Mouse (Mus musculus): ENCODE results near the gene Zfp62. TPM values are rescaled to one million over a fixed set of nuclear protein-coding genes. Genes with fewer than 3 reads are reported as not detected.
A peak's percentile ranks its signal among the peaks of the same experiment; 100 is the strongest.

Gene Zfp62
- total and polyA plus RNA-seq, 2 experiments from 2014 or later: 25.5 to 59.5 TPM

- no peak overlapping the region for H3K27ac ChIP-seq (ENCODE audit: low read depth, low read length)
- no peaks in the 10 kb centered on the region for H3K9me3 ChIP-seq (ENCODE audit: low read length)
- no peak for TF ChIP-seq CTCF (IDR thresholded peaks at IDR 0.05; ENCODE audit: low read depth)
- peaks cover 23% of the 10 kb centered on the region for H3K4me1 ChIP-seq (ENCODE audit: insufficient read depth)
- ATAC-seq: no peak
- no peak overlapping the region for H3K4me2 ChIP-seq (ENCODE audit: low read depth)
- no peaks in the 10 kb centered on the region for H3K27me3 ChIP-seq (ENCODE audit: insufficient read depth, low read length)
- H3K9ac ChIP-seq: no peak overlapping the region
- H3K36me3 ChIP-seq (ENCODE audit: insufficient read depth): peaks cover 3% of the 10 kb centered on the region
- 68% methylated on average over 6 of the region's 6 CpGs for WGBS
- H3K4me3 ChIP-seq (ENCODE audit: low read depth, low read length): no peak overlapping the region
- no peak for DNase-seq
Observed at GRCm38 (mm10) chr11:49248974-49249700, 46.0 kb downstream of the Zfp62 start.

- Histone ChIP-seq H3K36me3 (ENCODE audit: insufficient read depth) (peaks cover 3% of the 10 kb centered on the region), H3K4me3 (ENCODE audit: low read depth, low read length) (peak overlapping the region; percentile 61), H3K9me3 (ENCODE audit: low read length) (no peaks in the 10 kb centered on the region), H3K4me2 (ENCODE audit: low read depth) (peak overlapping the region; percentile 75), H3K27me3 (ENCODE audit: insufficient read depth, low read length) (no peaks in the 10 kb centered on the region), H3K27ac (ENCODE audit: low read depth, low read length) (peak overlapping the region; percentile 64; the same call in 1 of the 2 replicates), H3K9ac (peak overlapping the region; percentile 69), H3K4me1 (ENCODE audit: insufficient read depth) (peaks cover 22% of the 10 kb centered on the region)
- TF ChIP-seq CTCF (IDR thresholded peaks at IDR 0.05; ENCODE audit: low read depth): no peak
- WGBS: 30% methylated on average over 10 of the region's 10 CpGs
- ATAC-seq (no peak), DNase-seq (peak; percentile 3)
Observed at GRCm38 (mm10) chr11:49249811-49250421, 46.8 kb downstream of the Zfp62 start.

- Histone ChIP-seq H3K9me3 (ENCODE audit: low read length) (no peaks in the 10 kb centered on the region), H3K27me3 (ENCODE audit: insufficient read depth, low read length) (no peaks in the 10 kb centered on the region), H3K9ac (peak overlapping the region; percentile 69), H3K4me2 (ENCODE audit: low read depth) (peak overlapping the region; percentile 75), H3K4me1 (ENCODE audit: insufficient read depth) (peaks cover 15% of the 10 kb centered on the region), H3K27ac (ENCODE audit: low read depth, low read length) (peak overlapping the region; percentile 64), H3K36me3 (ENCODE audit: insufficient read depth) (peaks cover 3% of the 10 kb centered on the region), H3K4me3 (ENCODE audit: low read depth, low read length) (peak overlapping the region; percentile 61)
- DNase-seq (peak; percentile 56), ATAC-seq (peak; percentile 93)
- 2% methylated on average over 45 of the region's 45 CpGs for WGBS
- peak; percentile 61 for TF ChIP-seq CTCF (IDR thresholded peaks at IDR 0.05; ENCODE audit: low read depth)
Observed at GRCm38 (mm10) chr11:49250422-49251379, 47.6 kb downstream of the Zfp62 start.

- no peaks in the 10 kb centered on the region for H3K27me3 ChIP-seq (ENCODE audit: insufficient read depth, low read length)
- no peak overlapping the region for H3K9ac ChIP-seq
- ATAC-seq (no peak), DNase-seq (no peak)
- H3K36me3 ChIP-seq (ENCODE audit: insufficient read depth): peaks cover 3% of the 10 kb centered on the region
- H3K9me3 ChIP-seq (ENCODE audit: low read length): no peaks in the 10 kb centered on the region
- H3K4me2 ChIP-seq (ENCODE audit: low read depth): peak overlapping the region; percentile 75
- peak overlapping the region; percentile 61; the same call in 1 of the 2 replicates for H3K4me3 ChIP-seq (ENCODE audit: low read depth, low read length)
- 72% methylated on average over 7 of the region's 7 CpGs for WGBS
- no peak for TF ChIP-seq CTCF (IDR thresholded peaks at IDR 0.05; ENCODE audit: low read depth)
- H3K27ac ChIP-seq (ENCODE audit: low read depth, low read length): no peak overlapping the region
- H3K4me1 ChIP-seq (ENCODE audit: insufficient read depth): peaks cover 11% of the 10 kb centered on the region
Observed at GRCm38 (mm10) chr11:49251380-49251761, 48.3 kb downstream of the Zfp62 start.

GRCm38 (mm10) chr11:49252048-49252447, 49.0 kb downstream of the Zfp62 start:
- DNase-seq (no peak), ATAC-seq (no peak)
- Histone ChIP-seq H3K4me3 (ENCODE audit: low read depth, low read length) (no peak overlapping the region), H3K9ac (no peak overlapping the region), H3K27ac (ENCODE audit: low read depth, low read length) (no peak overlapping the region), H3K27me3 (ENCODE audit: insufficient read depth, low read length) (no peaks in the 10 kb centered on the region), H3K9me3 (ENCODE audit: low read length) (no peaks in the 10 kb centered on the region), H3K4me1 (ENCODE audit: insufficient read depth) (peaks cover 11% of the 10 kb centered on the region), H3K36me3 (ENCODE audit: insufficient read depth) (peaks cover 3% of the 10 kb centered on the region), H3K4me2 (ENCODE audit: low read depth) (no peak overlapping the region)
- no peak for TF ChIP-seq CTCF (IDR thresholded peaks at IDR 0.05; ENCODE audit: low read depth)
- WGBS: 92% methylated on average over 5 of the region's 5 CpGs

GRCm38 (mm10) chr11:49253035-49253434, 49.9 kb downstream of the Zfp62 start:
- H3K27ac ChIP-seq (ENCODE audit: low read depth, low read length): no peak overlapping the region
- peaks cover 11% of the 10 kb centered on the region for H3K4me1 ChIP-seq (ENCODE audit: insufficient read depth)
- no peaks in the 10 kb centered on the region for H3K27me3 ChIP-seq (ENCODE audit: insufficient read depth, low read length)
- ATAC-seq (no peak), DNase-seq (no peak)
- WGBS: 89% methylated on average over 6 of the region's 6 CpGs
- H3K9me3 ChIP-seq (ENCODE audit: low read length): no peaks in the 10 kb centered on the region
- H3K9ac ChIP-seq: no peak overlapping the region
- no peak for TF ChIP-seq CTCF (IDR thresholded peaks at IDR 0.05; ENCODE audit: low read depth)
- H3K4me2 ChIP-seq (ENCODE audit: low read depth): no peak overlapping the region
- no peak overlapping the region for H3K4me3 ChIP-seq (ENCODE audit: low read depth, low read length)
- peaks cover 3% of the 10 kb centered on the region for H3K36me3 ChIP-seq (ENCODE audit: insufficient read depth)
